Mouse (Mus musculus) spleen, adult 12 weeks (tissue): Measurements from ENCODE around the gene Ankrd6.

Experiments
- DNase-seq: peaks from one replicate; pipeline ENCODE4 v3.0.0; 2022; ENCODE audit warnings: low spot score

The Ankrd6 gene

DNA sequence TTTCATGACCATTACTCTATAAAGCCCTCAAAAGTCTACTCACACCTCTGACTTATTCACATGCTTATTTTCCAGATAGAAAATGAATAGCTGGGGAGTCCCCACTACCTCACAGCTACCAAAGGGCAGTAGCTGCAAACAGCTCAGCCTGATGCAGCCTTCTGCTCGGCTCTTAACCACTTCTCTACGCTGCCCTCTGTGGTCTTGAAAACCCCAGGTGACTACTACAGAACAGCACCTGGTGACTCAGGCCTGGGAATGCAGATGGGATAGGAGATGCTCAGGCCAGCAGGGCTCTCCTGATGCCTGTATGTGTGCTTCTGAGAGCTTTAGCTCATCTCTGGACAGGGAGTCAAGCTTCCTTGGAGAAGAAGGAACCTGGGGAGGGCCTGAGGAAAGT, 45.3 kb downstream of the Ankrd6 start:
- no peak for DNase-seq

DNA sequence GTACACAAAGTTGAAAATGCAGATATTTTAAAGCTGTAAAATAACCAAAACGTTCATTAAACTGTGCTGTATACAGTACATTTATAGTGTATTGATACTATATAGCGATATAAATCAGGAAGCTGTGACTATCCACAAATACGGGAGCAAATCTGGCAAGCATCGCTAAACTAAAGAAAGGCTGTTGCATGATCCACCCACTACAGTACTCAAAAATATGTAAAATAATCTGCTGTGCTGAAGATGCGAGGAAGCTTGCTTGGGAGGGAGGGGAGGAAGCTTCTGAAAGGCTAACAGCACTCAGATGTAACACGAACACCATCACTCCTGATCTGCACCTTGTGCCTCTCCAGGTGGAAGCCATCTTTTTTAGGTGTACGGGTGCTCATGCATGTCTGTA, 46.8 kb downstream of the Ankrd6 start:
- DNase-seq: no peak

DNA sequence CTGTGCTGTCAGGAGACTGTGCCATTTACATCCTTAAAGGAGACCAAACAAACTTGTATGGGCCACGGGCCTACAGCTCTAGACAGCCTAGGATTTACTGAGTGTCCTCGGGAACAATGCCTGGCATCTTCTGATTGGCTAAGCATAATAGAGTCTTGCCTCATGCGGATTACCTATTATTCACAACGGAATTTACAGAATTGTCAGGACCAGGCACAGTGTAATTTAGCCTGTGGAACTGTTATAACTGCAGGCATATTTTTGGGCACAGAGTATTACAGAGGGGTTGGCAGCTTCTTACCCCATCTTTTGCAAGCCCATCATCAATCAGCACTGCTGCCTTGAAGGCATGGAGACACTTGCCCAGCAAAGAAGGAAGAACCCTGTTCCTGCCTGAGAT, 51.6 kb downstream of the Ankrd6 start:
- DNase-seq: no peak

DNA sequence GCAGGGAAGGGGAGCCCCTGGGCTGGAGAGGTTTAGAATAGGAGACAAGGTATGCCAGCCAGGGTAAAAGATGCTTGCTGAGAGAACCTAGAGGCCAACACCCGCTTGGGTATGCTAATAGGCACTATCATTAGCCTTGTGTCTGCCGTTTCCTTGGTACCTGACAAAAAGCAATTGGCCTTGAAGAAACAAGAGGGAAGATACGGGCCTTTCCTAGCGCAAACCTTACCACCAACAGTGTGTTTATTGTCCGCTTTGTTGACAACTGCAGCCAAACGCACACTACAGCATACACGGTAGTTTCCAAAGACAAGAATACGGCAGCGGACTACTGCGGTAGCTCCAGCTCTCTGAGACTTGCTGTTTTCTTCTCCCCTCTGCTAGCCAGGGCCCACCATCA, 59.3 kb downstream of the Ankrd6 start:
- DNase-seq: no peak

DNA sequence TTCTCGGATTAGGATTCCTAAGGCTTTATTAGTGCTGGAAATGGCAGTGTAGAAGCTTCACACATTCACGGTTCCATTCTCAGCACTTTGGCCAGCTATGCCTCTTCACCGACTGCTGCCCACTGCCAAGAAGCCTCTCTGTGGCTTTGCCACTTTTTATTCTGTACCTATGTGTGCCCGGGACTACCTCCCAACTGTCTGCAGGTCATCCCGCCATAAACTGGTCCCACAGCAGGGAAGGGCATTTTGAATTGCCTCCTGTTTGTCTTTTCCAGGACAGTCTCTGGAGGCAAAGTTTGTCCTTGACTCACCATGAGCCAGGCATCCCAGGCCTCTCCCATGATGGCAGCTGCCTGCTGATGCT, 59.9 kb downstream of the Ankrd6 start:
- no peak for DNase-seq

DNA sequence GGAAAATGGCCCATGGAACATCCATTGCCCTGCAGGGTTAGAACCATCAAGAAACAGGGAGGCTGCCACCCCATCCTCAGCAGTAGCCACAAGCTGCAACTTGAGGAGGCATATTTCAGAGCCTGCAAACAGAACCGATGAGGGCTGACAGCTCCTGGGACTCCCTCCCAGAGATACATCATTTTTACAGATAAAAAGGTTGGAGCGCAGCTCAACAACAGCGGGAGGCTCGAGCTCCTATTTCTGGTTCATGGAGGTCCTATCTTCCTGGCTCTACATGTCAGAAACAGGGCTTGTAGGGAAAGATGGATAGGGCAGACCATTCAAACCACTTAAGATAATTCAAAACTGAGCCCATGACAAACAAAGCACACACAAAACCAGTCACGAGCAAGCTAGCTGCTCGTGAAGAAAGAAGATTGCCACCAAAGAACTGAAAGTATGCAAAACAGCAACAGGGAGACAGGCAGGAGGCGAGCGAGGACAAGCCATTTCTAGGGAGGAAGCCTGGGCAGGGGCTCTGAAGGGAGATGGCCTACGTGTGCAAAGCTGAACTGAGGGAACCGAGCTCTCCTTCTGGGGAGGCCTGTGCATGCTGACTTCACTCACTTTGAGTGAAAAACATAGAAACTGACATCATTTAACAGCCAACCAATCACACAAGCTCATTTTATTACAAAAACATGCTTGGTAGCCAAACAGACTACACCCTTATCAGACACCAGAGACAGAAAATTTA, 60.5 kb downstream of the Ankrd6 start:
- no peak for DNase-seq

DNA sequence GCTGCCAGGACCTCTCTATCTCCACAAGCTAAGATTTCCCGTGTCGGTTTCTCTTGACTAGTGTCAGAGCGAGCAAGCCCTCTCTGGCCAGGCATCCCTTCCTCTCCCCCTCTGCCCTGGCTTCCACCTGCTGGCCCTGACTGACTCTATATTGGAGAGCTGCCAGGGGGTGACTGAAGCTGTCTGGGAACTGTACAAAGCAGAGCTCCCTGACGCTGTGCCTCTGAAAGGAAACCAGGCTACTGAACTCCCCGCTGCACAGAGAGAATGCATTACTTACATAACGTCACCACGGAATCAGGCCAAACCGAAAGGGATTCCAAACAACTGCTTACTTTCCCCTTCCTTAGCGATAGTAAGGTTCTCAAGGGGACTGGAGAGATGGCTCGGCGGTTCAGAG, 61.4 kb downstream of the Ankrd6 start:
- no peak for DNase-seq

DNA sequence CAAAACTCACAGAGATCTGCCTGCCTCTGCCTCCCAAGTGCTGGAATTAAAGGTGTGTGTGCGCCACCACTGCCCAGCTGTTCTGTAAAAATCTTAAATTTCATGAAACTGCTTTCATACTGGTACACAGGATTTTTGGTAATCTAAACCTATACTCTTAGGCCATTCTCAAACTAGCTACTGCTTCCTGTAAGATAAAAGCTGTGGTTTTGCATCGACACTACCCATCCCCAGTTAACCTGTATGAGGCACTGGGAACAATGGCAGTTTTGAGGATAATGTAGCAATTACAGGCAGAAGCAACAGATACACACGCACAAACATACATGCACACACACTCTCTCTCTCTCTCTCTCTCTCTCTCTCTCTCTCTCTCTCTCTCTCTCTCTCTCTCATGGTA, 64.2 kb downstream of the Ankrd6 start:
- DNase-seq: no peak

DNA sequence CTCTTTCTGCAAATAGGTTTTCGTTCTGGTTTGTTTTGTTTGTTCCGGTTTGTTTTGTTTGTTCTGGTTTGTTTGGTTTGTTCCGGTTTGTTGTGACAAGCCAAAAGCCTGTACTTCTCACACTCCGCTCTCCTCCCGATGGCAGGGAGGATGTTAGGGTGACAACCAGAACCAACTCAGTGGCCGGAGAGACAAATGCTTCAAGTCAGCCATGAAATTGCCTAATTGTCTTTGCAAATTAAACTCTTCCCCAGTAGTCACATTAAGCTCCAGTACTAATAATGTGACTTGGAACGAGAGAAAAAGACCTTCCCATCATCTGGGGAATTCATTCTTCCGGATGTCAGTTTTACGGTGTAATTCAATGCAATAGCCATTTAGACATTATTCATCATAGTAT, 66.0 kb downstream of the Ankrd6 start:
- DNase-seq: no peak

DNA sequence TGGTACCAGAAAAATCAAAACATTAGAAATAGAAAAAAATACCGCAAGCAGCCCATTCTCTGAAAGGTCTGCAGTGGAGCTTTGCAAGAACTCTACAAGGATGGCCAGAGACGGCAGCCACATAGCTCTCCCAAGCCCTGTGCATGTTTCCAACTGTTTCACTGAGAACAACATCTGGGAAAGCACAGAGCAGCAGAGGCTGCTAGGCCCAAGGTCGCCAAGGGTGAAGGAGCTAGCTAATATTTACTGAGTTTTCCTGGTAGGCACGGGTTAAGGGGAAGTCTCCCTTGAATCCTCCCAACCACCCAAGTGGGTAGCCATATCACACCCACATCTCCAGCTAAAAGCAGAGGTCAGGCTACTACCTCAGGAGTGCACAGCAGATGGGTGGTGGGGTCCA, 69.6 kb downstream of the Ankrd6 start:
- no peak for DNase-seq

DNA sequence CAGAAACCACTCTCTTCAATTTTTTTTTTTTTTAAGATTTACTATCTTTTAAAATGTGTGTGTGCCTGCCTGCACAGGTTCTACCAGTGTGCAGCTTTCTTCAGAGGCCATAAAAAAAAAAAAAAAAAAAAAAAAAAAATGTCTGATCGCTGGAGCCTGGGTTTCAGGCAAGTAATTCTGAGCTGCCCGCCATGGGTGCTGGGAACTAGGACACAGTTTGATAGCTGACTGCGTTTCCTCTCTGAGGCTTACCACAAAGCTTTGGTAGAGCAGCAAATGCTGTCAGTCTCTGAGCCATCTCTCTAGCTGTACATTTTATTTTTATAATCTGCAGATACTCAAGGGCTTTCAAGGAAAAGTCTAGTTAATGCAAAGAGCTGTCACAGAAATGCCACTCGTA, 76.0 kb downstream of the Ankrd6 start:
- DNase-seq: no peak

DNA sequence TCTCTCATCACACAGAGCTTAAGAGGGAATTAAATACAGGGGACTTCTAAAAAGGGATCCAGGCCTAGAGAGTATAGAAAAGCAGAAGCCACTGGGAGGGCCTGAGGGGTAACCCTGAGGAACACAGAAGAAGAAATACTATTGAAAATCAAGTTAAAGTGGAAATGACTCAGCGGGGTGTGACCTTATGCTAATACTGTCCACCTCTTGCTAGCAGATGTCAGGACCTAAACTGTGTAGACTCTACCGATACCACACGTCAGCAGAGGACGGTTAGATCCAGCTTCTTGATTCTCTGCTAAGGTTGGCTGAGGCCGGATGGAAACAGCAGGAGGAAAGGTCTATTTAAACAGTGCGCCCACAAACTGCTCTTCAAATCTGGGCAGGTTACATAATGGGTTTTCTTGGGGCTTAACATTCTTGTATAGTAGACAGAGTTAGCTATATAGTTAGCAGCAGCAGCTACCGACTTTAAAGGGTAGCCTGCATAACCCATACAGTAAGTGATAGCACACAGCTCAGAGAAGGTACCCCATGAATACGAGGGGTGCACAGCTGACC, 78.4 kb downstream of the Ankrd6 start:
- DNase-seq: no peak

DNA sequence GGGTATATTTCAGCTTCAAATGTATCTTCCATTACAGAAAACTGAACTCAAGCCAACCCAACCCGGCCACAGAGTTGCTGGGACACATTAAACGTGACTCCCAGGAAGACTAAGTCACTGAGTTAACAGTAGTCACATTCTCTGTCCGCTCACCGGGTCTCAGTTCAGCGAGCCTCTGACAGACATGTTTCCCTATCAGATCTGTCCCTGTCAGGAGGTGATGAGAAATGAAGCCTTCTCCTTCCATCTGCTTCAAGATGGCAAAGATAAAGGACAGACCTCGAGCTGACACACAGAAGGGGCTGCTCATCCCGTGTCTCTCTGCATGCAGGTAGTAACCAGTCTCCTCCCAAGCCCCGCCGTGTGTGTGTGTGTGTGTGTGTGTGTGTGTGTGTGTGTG, 81.3 kb downstream of the Ankrd6 start:
- DNase-seq: no peak

DNA sequence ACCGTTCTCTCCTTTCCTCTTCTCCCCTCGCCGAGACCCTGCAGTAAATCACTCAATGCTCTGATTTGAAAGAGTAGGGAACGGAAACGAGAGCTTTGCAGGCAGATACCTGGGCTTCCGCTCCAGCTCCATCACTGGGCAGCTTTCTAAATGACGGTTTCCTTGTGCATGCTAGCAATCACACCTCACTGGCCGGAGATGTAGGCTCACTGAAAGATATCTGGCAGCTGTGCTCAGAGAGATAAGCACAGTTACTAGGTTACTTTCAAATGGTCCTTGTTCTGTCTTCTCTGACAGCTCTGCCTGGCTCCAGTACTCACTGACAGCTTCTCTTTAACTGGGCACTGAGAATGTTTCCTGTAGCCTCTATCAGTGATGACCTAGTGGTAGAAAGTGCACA, 81.8 kb downstream of the Ankrd6 start:
- DNase-seq: no peak

DNA sequence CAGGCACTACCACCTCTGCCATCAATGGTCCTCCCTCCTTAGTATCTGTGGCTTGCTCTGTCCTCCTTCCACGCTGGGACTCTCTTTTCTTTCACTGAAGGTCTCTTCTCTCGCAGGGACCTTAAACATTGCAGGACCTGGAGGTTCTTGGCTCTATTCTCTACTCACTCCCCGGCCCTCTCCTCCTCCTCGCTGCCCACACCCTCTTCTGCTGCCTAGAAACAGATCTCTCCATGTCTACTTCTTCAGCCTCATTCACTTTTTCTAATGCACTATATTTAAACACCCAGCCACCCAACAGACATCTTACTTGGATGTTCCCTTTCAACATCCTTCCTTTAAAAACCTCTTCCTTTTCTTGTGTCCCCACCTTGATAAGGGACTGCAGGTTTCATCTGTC, 82.2 kb downstream of the Ankrd6 start:
- DNase-seq: no peak

DNA sequence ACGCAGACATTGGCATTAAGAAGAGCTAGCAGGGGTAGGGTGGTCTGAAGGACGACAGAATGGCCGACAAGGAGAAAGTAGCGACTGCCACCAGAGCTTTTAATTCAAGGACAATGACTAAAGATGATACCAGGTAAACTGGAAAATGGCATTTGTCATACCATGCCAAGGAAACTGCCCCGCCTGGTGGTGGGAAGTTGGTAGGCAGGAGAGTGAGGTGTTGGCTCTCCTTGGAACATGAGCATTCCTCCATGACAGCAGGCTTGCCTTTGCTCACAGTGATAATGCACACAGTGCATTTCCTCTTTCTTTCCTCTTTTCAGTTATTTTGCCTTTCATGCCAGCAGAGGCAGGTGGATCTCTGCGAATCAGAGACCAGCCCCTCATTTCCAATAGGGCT, 83.2 kb downstream of the Ankrd6 start:
- no peak for DNase-seq

DNA sequence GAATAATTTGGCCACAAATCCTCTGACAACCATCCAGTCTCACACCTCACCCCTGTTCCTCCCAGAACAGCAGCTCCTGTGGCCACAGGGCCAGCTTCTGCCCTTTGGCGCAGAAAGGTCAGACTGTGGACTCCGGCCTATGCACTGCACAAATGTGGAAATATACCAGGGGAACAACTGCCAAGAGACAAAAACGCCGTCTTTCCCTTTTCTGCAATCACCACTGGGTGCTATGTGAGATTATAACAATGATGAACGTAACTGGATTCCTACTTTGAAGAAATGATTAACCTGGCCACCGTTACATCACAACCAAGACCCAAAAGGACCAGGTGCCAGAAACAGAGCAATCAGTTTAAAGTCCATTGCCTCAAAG, 85.8 kb downstream of the Ankrd6 start:
- no peak for DNase-seq

DNA sequence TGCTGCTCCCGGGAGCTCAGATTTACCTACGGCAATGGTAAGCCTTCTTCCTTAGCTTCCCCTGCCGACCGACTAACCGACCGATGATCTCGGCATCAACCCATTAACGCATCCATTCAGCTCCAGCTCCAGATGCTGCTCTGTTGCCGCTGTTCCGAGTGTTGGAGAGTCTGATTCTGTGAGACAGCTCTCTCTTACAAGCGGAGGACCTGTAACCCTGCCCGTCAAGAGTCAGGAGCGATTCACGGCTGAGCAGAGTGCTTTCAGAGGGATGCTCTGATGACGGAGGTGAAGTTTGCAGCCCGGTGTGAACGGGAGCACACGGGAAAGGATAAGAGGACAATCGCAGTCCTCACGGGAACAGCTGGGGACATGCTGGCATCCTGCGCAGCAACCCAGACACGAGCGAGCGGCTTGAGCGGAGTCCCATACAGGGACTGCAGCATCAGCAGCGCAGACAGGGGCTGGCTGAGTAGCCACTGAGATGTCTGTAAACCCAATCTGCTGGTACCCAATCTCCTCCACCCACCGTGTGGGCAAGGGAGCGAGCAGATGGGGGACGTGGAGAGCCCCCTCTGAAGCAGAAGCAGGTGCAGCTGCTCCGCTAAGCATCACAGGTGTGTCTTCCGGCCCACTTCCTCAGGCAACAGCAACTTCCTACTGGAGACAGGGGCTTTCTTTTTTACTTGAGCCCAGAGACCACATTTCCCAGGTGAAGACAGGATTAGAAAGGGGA, 86.3 kb downstream of the Ankrd6 start:
- DNase-seq: no peak

DNA sequence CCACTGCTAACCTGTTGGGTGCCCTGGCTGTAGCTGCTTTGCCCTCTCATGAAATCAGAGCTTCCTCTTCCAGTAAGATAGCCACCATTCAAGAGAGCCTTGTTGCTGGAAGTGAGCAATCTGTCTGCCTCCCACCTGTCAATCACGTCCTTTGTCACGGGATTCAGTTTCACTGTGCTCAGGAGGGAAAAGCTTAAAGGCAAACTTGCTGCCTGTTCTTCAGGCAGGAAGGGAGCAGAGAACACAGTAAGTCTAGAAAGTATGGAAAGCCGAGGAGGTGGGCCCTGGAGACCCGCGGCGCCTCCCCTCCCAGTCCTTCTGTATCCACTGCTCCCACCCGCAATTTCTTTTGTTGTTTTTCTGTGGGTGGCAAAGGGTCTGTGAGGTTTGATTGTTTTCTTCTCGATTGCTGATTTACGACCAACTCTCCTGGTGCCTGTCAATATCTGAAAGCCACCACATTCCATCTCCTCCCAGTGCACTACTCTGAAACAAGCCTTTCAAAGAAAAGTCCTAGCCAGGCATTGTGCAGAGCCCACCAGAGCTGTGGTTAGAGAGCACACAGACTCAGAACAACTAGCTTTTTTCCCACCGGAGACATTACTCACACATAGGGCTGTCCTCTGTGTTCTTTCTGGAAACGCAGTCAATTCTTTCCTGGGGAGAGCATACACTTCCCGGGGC, 87.1 kb downstream of the Ankrd6 start:
- no peak for DNase-seq

DNA sequence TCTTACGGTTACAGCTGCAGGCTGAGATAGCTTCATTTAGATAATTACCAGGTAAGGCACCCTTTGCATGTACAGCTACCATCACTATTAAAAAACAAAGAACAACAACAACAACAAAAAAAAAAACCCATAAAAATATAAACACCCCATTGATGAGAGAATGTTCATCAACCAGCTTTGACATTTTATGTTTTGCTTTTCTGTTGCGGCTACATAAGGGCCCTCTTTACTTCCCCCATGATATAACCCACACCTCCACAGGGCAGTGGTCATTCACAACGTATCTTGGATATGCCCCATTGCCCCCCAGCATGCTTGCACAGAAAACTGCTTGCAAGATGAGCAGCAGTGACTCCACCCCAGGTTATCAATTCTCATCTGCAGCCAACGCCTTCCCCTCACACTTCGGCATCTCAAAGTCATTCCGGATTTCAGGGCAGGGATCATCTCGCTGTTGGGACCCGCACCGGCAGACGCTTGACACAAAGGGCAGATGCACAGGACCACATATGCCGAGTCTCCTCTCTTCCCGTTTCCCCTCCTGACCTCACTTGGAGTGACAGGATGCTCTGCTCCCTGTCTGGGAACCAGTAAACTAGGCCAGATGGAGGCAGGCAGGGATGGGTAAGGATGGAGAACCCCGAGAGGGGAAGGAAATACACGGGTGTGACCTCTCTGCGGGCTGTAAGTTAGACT, 87.7 kb downstream of the Ankrd6 start:
- no peak for DNase-seq

DNA sequence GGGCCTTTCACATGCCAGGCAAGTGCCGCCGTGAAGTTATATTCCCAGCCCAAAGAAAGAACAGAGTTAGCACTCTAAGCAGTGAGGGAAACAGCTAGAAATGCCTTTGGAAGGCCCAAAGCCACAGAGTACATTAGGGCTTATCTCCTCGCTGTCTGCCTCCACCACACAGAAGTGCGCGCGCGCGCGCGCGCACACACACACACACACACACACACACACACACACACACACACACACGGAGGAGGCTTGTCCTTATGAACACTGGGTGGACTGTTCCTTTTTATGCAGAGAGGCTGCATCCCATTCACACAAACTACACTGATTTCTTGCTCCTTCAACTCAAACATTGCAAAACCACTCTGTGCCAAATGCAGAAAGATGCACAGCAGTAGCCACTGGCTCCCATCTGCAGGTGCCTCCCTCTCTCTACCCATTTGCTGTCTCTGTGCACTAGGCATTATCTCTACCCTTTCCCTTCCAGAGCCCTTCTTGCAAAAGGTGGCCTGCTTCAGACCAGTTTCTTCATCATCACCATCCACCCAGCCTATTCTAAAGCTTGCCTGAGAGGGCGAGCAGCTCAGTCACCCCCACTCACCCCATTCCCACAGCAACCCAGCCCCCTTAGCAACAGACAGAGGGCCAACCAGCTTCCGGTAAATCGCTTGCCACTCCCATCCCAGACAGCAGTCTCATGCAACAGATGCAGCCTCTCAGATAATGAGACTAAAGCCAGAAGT, 88.5 kb downstream of the Ankrd6 start:
- DNase-seq: peak; percentile 38
